Mouse (Mus musculus) layer of hippocampus, postnatal 14 days (tissue): ENCODE measurements around the gene Arid4a. TPM values are rescaled to one million over a fixed set of nuclear protein-coding genes. Genes with fewer than 3 reads are reported as not detected.

ENCODE experiments used
- DNase-seq, 2 experiments: peaks; one replicate each; pipeline ENCODE4 v3.0.0; 2021 to 2022; ENCODE audit warnings: low spot score in 2 of 2, mixed read lengths in 1 of 2
- long read RNA-seq, 2 experiments: library from polyadenylated mRNA; stranded (forward); transcript quantifications; one replicate each; pipeline ENCODE4 v2.0.0; 2021
- total RNA-seq, 2 experiments: library from RNA; stranded (reverse); gene quantifications; 2 replicates each; pipeline ENCODE4 v1.2.3; 2021

The Arid4a gene
- 10 to 100 TPM; 32.6 to 35.8 TPM for total RNA-seq
- long read RNA-seq, experiment 1, full-length matches to known transcripts, result 3 of 14 reads
- long read RNA-seq, experiment 1, partial matches to known transcripts, result 1 of 14 reads
- long read RNA-seq, experiment 1, other reads (novel, unspliced or antisense), result 10 of 14 reads
- long read RNA-seq, experiment 2, full-length matches to known transcripts, result 2 of 25 reads
- long read RNA-seq, experiment 2, partial matches to known transcripts, result 3 of 25 reads
- long read RNA-seq, experiment 2, other reads (novel, unspliced or antisense), result 20 of 25 reads

- peak; percentile 95 to 100 for DNase-seq
These were observed at the start of gene Arid4a for GRCm38 (mm10) chr12:71015363-71016210. TSS of gene Arid4a (plus strand) at chr12:71015990.

DNA sequence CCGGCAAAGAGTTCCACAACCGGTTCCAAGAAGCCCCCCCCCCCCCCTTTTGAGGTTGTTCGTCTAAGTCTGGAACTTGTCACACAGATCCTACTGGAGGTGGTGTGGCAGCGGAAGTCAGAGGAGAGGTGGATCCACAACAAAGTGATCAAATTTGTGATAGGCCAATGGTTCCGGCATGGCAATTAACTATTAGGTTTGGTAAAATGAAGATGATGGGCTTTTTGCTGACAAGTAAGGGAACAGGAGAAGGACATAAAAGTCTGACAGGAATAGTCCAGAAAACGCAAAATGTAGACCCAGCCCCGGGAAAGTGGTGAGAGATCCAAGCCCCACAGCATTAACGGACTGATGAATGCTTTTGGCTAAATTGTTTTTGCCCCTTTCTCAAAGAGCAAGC, 48.2 kb upstream of the Arid4a start:
- peak in 1 of 2 experiments; percentile 6 for DNase-seq

DNA sequence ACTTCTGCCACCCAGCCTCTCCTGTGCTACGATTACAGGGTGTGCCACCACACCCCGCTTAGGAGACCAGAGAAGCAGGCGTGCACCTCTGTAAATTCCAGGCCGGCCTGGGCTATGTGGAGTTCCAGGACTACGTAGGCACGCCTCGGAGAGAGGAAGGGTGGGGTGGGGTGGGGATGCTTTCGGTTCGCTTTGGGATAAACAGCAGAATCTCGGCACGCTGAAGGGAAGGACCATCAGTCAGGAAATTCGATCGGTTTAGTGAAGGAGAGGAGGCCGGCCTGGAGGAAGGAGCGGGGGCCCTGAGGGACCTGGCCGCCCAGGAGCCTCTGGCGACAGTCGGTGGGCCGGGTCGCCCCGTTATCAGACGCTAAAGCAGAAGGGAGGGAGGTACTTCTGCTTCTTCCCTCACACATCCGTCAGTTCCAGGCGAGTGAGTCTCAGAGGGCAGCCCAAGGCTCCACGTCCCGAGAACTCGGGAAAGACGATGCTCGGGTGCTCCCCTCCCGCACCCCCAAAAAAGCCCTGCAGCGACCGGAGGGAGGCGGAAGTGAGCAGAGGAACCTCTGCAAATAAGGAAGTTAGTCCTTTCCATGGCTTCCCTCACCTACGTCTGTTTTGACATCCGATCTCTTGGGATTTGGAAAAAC, 47.5 kb upstream of the Arid4a start:
- DNase-seq, result peak; percentile 81 to 82

DNA sequence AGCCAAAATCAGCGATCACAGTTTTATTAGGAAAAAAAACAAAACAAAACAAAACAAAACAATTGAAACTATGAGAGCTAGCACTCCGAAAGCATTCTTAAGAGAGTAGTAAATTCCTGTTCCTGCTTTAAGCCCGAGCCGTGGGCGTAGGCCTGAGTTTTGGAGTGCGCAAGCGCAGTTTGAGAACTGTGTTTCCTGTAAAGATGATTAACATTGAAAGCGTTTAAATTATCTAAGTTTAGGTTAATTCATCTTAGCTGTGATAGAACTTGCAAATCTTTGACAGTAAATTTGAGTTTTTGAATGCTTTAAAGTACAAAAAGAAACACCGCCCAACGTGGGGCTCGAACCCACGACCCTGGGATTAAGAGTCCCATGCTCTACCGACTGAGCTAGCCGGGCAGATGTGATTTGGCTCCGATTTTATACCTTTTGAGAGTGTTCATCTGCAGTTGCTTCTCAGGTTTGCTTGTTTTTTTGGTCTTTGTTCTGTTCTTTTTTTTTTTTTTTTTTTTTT, 46.9 kb upstream of the Arid4a start:
- peak; percentile 91 to 94 for DNase-seq

- peak; percentile 58 to 76 for DNase-seq
These were observed 46.2 kb upstream of the Arid4a start for GRCm38 (mm10) chr12:70969485-70970184.

DNA sequence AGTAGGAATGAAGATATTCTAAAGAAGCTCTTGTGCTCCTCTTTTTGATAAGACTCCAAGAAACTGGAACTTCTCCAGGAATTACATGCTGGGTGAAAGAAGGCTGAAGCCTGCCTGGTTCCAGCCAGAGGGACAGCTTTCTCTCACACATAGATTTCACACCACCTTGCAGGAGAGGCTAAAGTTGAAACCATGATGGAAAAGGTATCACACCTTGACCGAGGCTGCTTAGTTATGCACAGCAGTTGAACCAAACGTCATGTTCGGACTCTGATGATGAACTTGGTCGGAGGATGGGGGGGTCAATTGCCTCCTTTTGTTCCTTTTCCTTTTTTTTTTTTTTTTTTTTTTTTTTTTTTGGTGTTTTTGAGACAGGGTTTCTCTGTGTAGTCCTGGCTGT, 42.0 kb upstream of the Arid4a start:
- DNase-seq, result no peak

- peak; percentile 89 to 93 for DNase-seq
These were observed 41.1 kb upstream of the Arid4a start, which contains the start of gene Psma3 for GRCm38 (mm10) chr12:70974441-70975266. TSS of gene Psma3 (plus strand) at chr12:70974621.

DNA sequence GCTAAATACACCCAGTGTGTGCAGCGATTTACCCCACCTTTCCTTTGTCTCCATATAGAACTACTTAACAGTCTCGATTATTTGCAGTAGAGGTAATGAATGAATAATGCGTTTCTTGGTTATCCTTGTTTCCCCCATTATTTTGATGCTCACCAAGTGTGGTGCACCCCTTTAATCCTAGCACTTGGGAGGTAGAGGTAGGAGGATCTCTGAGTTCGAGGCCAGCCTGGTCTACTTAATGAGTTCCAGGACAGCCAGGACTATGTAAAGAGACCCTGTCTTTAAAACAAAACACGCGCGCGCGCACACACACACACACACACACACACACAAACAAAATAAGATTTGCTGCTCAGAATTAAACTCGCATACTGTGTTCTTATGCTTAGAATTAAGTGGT, 40.4 kb upstream of the Arid4a start:
- no peak for DNase-seq

DNA sequence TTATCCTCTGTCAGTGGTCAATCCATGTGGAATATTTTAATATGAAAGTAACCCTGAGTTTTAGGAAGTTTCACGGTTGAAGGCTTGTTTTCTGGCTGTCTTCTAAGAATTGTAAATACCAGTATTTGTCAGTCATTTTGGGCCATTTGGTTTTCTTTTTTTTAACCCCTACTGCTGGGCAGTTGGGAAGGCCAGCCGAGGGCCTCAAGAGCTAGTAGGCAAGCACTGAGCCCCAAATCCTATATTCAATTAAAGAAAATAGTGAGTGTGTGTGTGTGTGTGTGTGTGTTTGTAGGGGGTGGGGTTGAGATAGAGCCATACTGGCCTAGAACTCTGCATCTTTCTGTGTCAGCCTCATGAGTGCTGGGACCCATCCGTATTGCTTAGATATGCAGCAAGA, 39.9 kb upstream of the Arid4a start:
- no peak for DNase-seq

GRCm38 (mm10) chr12:70978345-70978744, 37.4 kb upstream of the Arid4a start:
- DNase-seq, result no peak

DNA sequence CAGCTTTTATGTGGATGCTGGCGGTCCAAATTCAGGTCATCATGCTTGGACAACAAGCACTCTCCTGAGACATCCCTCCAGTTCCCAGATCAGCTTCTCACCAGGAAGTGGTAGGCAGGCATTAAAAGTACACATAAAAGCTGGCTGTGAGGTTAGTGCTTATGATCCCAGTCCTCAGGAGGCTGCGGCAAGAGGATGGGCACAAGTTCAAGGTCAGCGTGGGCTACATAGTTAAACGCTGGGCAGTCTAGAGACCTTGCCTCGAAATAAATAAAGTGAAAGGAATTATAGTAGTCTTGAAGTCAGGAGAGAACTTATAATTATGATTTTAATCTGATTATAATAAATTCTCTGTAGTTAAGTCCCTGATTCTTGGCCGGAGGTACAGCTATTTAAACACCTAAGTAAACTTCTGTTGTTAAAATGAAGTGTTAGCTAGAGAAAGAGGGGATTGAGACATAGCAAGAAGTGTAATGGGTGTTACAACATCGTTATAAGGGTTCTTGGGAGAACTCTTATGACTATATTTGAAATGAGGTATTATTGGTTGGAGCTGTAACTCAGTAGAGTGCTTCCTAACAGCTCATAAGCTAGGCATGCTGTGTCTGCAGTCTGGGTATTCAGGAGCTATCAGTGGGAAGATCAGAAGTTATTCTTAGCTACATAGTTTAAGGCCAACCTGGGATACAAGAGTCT, 30.8 kb upstream of the Arid4a start:
- no peak for DNase-seq

DNA sequence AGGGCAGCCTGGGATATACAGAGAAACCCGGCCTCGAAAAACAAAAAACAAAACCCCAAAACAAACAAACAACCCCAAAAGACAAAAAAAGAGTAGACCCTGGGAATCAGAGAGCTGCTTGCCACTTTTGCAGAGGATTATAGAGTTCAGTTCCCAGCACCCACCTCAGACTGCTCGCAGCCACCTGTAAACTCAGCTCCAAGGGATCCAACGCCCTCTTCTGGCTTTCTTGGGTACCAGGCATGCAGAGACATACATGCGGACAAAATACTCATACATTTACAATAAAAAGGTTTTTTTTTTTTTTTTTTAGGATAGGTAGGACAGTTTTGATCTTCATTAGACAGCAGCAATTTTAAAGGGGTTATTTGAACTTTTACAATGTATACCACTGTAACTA, 18.6 kb upstream of the Arid4a start:
- no peak for DNase-seq

DNA sequence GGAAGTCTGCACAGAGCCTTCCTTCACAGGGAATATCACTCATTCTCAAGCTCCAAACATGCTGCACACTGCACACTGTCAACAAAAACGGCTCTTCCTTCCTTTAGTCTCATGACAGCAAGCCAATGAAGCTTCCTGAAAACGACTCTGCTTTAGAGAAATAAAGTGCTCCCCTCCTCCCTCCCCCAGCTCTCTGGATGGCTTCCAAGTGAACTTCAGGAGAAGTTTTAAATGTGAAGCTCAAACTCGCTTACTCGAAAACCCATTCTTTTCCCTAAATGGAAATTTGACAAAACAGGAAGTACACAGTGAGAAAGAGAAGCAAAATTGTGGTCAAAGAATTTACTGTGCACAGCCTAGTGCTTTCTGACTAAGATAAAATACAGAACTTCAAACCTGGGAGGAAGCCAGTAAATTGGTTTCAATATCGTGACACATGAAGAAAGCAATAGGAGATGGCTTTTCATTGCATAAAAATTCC, 16.3 kb upstream of the Arid4a start:
- DNase-seq, result no peak

- no peak for DNase-seq
These were observed 15.4 kb upstream of the Arid4a start for GRCm38 (mm10) chr12:71000344-71000743.

DNA sequence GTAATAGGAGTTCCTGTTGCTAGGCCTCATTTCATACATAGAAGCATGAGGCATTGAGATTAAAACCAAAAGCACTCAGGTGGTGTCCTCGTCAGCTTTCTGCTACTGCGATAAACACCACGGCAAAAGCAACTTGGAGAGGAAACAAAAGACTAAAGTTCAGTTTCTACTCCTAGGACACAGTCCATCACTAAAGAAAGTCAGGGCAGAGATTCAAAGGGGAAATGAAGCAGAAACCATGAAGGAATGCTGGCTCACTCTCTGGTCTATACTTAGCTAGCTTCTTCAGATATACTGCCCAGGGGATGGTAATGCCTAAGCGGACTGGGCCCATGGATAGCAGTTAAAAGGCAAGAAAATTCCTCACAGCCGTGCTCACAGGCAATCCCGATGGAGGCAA, 14.3 kb upstream of the Arid4a start:
- DNase-seq, result no peak

DNA sequence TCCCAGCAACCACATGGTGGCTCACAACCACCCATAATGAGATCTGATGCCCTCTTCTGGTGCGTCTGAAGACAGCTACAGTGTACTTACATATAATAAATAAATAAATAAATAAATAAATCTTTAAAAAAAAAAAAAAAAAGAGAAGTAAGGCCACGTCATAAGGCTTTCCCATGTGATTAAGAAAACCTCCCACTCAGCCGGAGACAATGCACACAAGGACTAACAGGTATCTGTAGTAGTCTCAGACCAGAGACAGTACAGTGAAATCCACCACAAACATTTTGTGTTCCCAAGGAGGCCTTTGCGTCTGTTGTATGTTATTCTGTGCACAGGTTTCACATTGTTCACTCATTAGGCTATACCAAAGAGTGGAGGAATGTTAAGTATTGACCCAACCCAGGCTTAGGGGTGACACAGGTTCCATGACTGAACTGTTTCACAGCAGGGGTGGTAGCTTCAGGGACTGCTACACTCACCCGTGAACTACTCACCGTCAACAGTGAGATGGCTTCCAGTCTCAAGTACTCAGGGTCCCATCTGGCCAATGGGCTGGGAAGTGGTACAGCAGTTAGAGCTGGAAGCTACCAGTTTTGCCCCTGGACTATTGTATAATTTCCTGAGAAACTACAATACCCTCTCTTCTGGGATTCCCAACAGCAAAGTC, 11.9 kb upstream of the Arid4a start:
- DNase-seq, result no peak

- no peak for DNase-seq
These were observed 9.6 kb upstream of the Arid4a start for GRCm38 (mm10) chr12:71006141-71006540.

DNA sequence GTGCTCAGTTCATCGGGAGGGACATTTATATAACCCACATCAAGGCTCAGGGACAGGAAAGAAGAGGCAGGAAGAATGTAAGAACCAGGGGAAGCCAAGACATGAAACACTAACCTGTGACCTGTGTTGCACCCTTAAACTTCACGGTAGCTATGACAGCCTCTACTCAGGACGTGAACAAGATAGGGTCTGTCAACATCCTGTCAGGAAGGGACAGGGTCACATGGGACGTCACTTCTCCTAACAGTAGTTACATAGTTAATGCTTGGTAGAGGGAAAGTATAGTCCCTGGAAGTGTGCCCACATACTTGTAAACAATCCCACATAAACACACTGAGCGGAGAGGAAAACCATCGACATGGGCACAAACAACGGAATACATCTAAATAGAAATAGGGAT, 8.9 kb upstream of the Arid4a start:
- DNase-seq, result no peak

GRCm38 (mm10) chr12:71009769-71010168, 6.0 kb upstream of the Arid4a start:
- DNase-seq, result no peak
